ENCODE assay signal across 15 mouse cellular contexts in the genomic region with DNA sequence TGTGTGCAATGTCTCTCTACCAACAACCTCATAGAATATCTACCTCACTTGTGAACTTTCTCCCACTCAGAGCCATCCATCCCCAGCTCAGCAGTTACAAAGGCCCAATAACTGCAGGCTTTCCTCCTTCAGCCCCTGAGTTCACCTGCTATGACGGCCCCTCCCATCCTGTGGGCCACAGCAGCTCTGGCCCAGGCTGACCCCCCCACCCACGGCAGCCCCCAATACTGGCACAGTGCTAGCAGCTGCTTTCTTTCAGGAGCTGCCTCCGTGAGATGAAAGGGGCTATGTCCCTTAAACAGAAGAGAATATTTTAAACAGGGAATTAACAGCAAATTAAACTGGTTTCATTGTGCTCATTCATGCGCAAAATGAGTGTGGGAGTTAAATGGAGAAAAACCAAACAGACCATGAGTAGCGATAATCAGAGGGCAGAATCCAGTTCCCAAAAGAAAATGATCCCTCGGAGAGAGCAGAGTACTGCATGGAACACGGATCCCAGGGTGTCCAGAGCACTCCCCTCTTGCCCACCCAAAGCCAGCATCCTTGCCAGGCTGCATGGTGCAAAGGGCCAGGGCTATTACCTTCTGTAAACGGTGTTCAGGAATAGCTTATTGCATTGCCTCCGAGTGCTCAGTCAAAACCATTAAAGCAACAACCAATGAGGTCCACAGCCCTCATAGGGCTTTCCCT.
DNase-seq lines count a peak whose midpoint lies in the region; ATAC-seq and TF ChIP-seq lines count a peak whose summit lies in the region.
"Had no signal": no experiment of that assay in that cellular context is flagged by ENCODE, and none has a peak within 500 bp of the region (broad histone marks: within the 10 kb centered on the region; RNA-seq: fewer than 3 reads in every experiment).

No protein-coding gene starts in this region.

- no peaks in the 10 kb centered on the region for H3K4me1 ChIP-seq in embryonic facial prominence, embryonic 14.5 days (ENCODE audit: control insufficient read depth, insufficient read depth, low read length)
- H3K4me1 ChIP-seq in embryonic facial prominence, embryonic 10.5 days = peaks cover 21% of the 10 kb centered on the region
- H3K4me1 ChIP-seq in forebrain, embryonic 12.5 days = peaks cover 50% of the 10 kb centered on the region
- H3K4me1 ChIP-seq in hindbrain, embryonic 15.5 days (replicated peaks) = peaks cover 29% of the 10 kb centered on the region
- H3K4me1 ChIP-seq in neural tube, embryonic 13.5 days (replicated peaks) = peaks cover 40% of the 10 kb centered on the region
- H3K4me1 ChIP-seq in stomach, postnatal 0 days (replicated peaks; ENCODE audit: control insufficient read depth, insufficient read depth) = no peaks in the 10 kb centered on the region
- H3K4me1 ChIP-seq: embryonic facial prominence, embryonic 12.5 days; heart, embryonic 15.5 days had no signal

- peak; percentile 57; the same call in 1 of the 2 replicates for ATAC-seq in embryonic facial prominence, embryonic 14.5 days (ENCODE audit: low read depth)
- ATAC-seq in forebrain, embryonic 12.5 days (ENCODE audit: low FRiP score) = peak; percentile 90
- ATAC-seq in hindbrain, embryonic 15.5 days (ENCODE audit: low FRiP score, low read depth) = no peak
- peak; percentile 47 for ATAC-seq in neural tube, embryonic 13.5 days (ENCODE audit: low read depth)
- no peak for ATAC-seq in stomach, postnatal 0 days (ENCODE audit: low FRiP score, low TSS enrichment)
- ATAC-seq: intestine, embryonic 16.5 days had no signal

- H3K4me2 ChIP-seq in embryonic facial prominence, embryonic 14.5 days (ENCODE audit: low read depth, low read length) = no peak overlapping the region
- H3K4me2 ChIP-seq in forebrain, embryonic 12.5 days = peak overlapping the region; percentile 25
- peak overlapping the region; percentile 9; the same call in 1 of the 2 replicates for H3K4me2 ChIP-seq in hindbrain, embryonic 15.5 days
- H3K4me2 ChIP-seq in neural tube, embryonic 13.5 days = no peak overlapping the region
- no peak overlapping the region for H3K4me2 ChIP-seq in stomach, postnatal 0 days (replicated peaks; ENCODE audit: low read depth)
- H3K4me2 ChIP-seq: embryonic facial prominence, embryonic 12.5 days; heart, embryonic 15.5 days had no signal

- no peak overlapping the region for H3K27ac ChIP-seq in embryonic facial prominence, embryonic 14.5 days (replicated peaks; ENCODE audit: low read depth, low read length)
- H3K27ac ChIP-seq in embryonic facial prominence, embryonic 10.5 days (replicated peaks) = no peak overlapping the region
- peak overlapping the region; percentile 33; the same call in 1 of the 2 replicates for H3K27ac ChIP-seq in forebrain, embryonic 12.5 days
- no peak overlapping the region for H3K27ac ChIP-seq in hindbrain, embryonic 15.5 days (replicated peaks)
- peak overlapping the region; percentile 54; the same call in 1 of the 2 replicates for H3K27ac ChIP-seq in neural tube, embryonic 13.5 days (replicated peaks)
- no peak overlapping the region for H3K27ac ChIP-seq in stomach, postnatal 0 days (replicated peaks)
- H3K27ac ChIP-seq: embryonic facial prominence, embryonic 12.5 days; heart, embryonic 15.5 days; limb, embryonic 10.5 days; liver, embryonic 14.5 days had no signal

- DNase-seq in embryonic facial prominence, embryonic 14.5 days (ENCODE audit: low spot score) = no peak
- no peak for DNase-seq in embryonic facial prominence, embryonic 10.5 days (ENCODE audit: low spot score)
- DNase-seq in thymus, postnatal 10 days (ENCODE audit: low spot score in 2 of 2) = no peak
- DNase-seq in stomach, postnatal 0 days (ENCODE audit: low spot score) = no peak
- DNase-seq in spleen, adult 12 weeks (ENCODE audit: low spot score) = no peak
- DNase-seq: cerebellum, adult 8-10 months; lung, postnatal 14 days had no signal

- TF ChIP-seq CTCF in stomach, postnatal 0 days (IDR thresholded peaks at IDR 0.05; ENCODE audit: low read depth) = no peak

- no peaks in the 10 kb centered on the region for H3K9me3 ChIP-seq in embryonic facial prominence, embryonic 14.5 days (ENCODE audit: control insufficient read depth, low read length)
- H3K9me3 ChIP-seq in embryonic facial prominence, embryonic 10.5 days = no peaks in the 10 kb centered on the region
- H3K9me3 ChIP-seq in forebrain, embryonic 12.5 days = no peaks in the 10 kb centered on the region
- no peaks in the 10 kb centered on the region for H3K9me3 ChIP-seq in hindbrain, embryonic 15.5 days
- no peaks in the 10 kb centered on the region for H3K9me3 ChIP-seq in neural tube, embryonic 13.5 days
- H3K9me3 ChIP-seq in stomach, postnatal 0 days (ENCODE audit: control insufficient read depth, low read length) = no peaks in the 10 kb centered on the region
- H3K9me3 ChIP-seq: embryonic facial prominence, embryonic 12.5 days; heart, embryonic 15.5 days; limb, embryonic 10.5 days had no signal

- 35% methylated on average over 9 of the region's 9 CpGs for WGBS in embryonic facial prominence, embryonic 14.5 days
- WGBS in embryonic facial prominence, embryonic 10.5 days = 30% methylated on average over 9 of the region's 9 CpGs
- 2% methylated on average over 9 of the region's 9 CpGs for WGBS in forebrain, embryonic 12.5 days
- WGBS in hindbrain, embryonic 15.5 days = 11% methylated on average over 9 of the region's 9 CpGs
- 12% methylated on average over 9 of the region's 9 CpGs for WGBS in neural tube, embryonic 13.5 days
- 29% methylated on average over 9 of the region's 9 CpGs for WGBS in stomach, postnatal 0 days

- no peak overlapping the region for H3K4me3 ChIP-seq in embryonic facial prominence, embryonic 14.5 days (ENCODE audit: low read depth, low read length)
- H3K4me3 ChIP-seq in embryonic facial prominence, embryonic 10.5 days = no peak overlapping the region
- no peak overlapping the region for H3K4me3 ChIP-seq in forebrain, embryonic 12.5 days (replicated peaks)
- H3K4me3 ChIP-seq in hindbrain, embryonic 15.5 days = no peak overlapping the region
- no peak overlapping the region for H3K4me3 ChIP-seq in neural tube, embryonic 13.5 days
- no peak overlapping the region for H3K4me3 ChIP-seq in stomach, postnatal 0 days (ENCODE audit: low read depth, low read length)
- H3K4me3 ChIP-seq: embryonic facial prominence, embryonic 12.5 days; heart, embryonic 15.5 days; limb, embryonic 10.5 days had no signal

- no peak for TF ChIP-seq EP300 in stomach, postnatal 0 days (optimal IDR thresholded peaks at IDR 0.05)

- no peaks in the 10 kb centered on the region for H3K27me3 ChIP-seq in embryonic facial prominence, embryonic 14.5 days (replicated peaks; ENCODE audit: control insufficient read depth, insufficient read depth, low read length)
- peaks cover 22% of the 10 kb centered on the region for H3K27me3 ChIP-seq in embryonic facial prominence, embryonic 10.5 days (replicated peaks; ENCODE audit: low read depth, poor library complexity, severe bottlenecking)
- H3K27me3 ChIP-seq in forebrain, embryonic 12.5 days = peaks cover 87% of the 10 kb centered on the region
- no peaks in the 10 kb centered on the region for H3K27me3 ChIP-seq in hindbrain, embryonic 15.5 days
- peaks cover 42% of the 10 kb centered on the region for H3K27me3 ChIP-seq in neural tube, embryonic 13.5 days
- H3K27me3 ChIP-seq in stomach, postnatal 0 days (ENCODE audit: control insufficient read depth, insufficient read depth, low read length) = no peaks in the 10 kb centered on the region

- H3K9ac ChIP-seq in embryonic facial prominence, embryonic 14.5 days (ENCODE audit: low read depth, low read length) = no peak overlapping the region
- H3K9ac ChIP-seq in forebrain, embryonic 12.5 days = 0 out of 2 replicates have a peak overlapping the region, but pooled peaks have one; percentile 8
- no peak overlapping the region for H3K9ac ChIP-seq in hindbrain, embryonic 15.5 days
- no peak overlapping the region for H3K9ac ChIP-seq in neural tube, embryonic 13.5 days
- no peak overlapping the region for H3K9ac ChIP-seq in stomach, postnatal 0 days (ENCODE audit: low read length)
- H3K9ac ChIP-seq: embryonic facial prominence, embryonic 12.5 days; heart, embryonic 15.5 days; liver, embryonic 14.5 days had no signal

- H3K36me3 ChIP-seq in embryonic facial prominence, embryonic 14.5 days (ENCODE audit: control insufficient read depth, insufficient read depth, low read length) = no peaks in the 10 kb centered on the region
- H3K36me3 ChIP-seq in embryonic facial prominence, embryonic 10.5 days (replicated peaks) = no peaks in the 10 kb centered on the region
- no peaks in the 10 kb centered on the region for H3K36me3 ChIP-seq in forebrain, embryonic 12.5 days (replicated peaks)
- no peaks in the 10 kb centered on the region for H3K36me3 ChIP-seq in hindbrain, embryonic 15.5 days
- no peaks in the 10 kb centered on the region for H3K36me3 ChIP-seq in neural tube, embryonic 13.5 days
- no peaks in the 10 kb centered on the region for H3K36me3 ChIP-seq in stomach, postnatal 0 days (ENCODE audit: control insufficient read depth, insufficient read depth, low read length)
- H3K36me3 ChIP-seq: embryonic facial prominence, embryonic 12.5 days; heart, embryonic 15.5 days; limb, embryonic 10.5 days had no signal

Comparison
In these comparisons a context has a peak if more than half of its experiments do, and no peak if none do; other contexts are left out.
1. ATAC-seq: peak in embryonic facial prominence, embryonic 14.5 days (single experiment), forebrain, embryonic 12.5 days (single experiment) and neural tube, embryonic 13.5 days (single experiment); none in hindbrain, embryonic 15.5 days (single experiment) and stomach, postnatal 0 days (single experiment).
2. H3K27ac ChIP-seq: peak in forebrain, embryonic 12.5 days (single experiment) and neural tube, embryonic 13.5 days (single experiment); none in embryonic facial prominence, embryonic 14.5 days (single experiment), embryonic facial prominence, embryonic 10.5 days (single experiment), hindbrain, embryonic 15.5 days (single experiment) and stomach, postnatal 0 days (single experiment).
3. H3K4me2 ChIP-seq: peak in forebrain, embryonic 12.5 days (single experiment) and hindbrain, embryonic 15.5 days (single experiment); none in embryonic facial prominence, embryonic 14.5 days (single experiment), neural tube, embryonic 13.5 days (single experiment) and stomach, postnatal 0 days (single experiment).